ENCODE assay signal across 15 mouse cellular contexts in genomic region chr8:110775316-110775715, GRCm38 (mm10). TPM values are rescaled to one million over a fixed set of nuclear protein-coding genes. Genes with fewer than 3 reads are reported as not detected.
A peak's percentile ranks its signal among the peaks of the same experiment; 100 is the strongest.
DNase-seq lines count a peak whose midpoint lies in the region; ATAC-seq and TF ChIP-seq lines count a peak whose summit lies in the region.
"Had no signal": no experiment of that assay in that cellular context is flagged by ENCODE, and none has a peak within 500 bp of the region (broad histone marks: within the 10 kb centered on the region; RNA-seq: fewer than 3 reads in every experiment).

No protein-coding gene starts in this region.

- no peak overlapping the region for H3K27ac ChIP-seq in left cerebral cortex, adult 2 months
- H3K27ac ChIP-seq in hindbrain, embryonic 13.5 days, result no peak overlapping the region
- H3K27ac ChIP-seq: forebrain, embryonic 10.5 days; lung, embryonic 15.5 days; midbrain, embryonic 12.5 days had no signal

- no peaks in the 10 kb centered on the region for H3K36me3 ChIP-seq in hindbrain, embryonic 13.5 days
- H3K36me3 ChIP-seq: forebrain, embryonic 10.5 days; heart, embryonic 12.5 days; lung, embryonic 15.5 days; midbrain, embryonic 12.5 days had no signal

- DNase-seq in left cerebral cortex, adult 2 months (ENCODE audit: extremely low spot score in 1 of 2, low spot score in 2 of 2), result no peak
- no peak for DNase-seq in left cerebral cortex, adult 11 months (ENCODE audit: low spot score)
- peak; percentile 52 for DNase-seq in thymus, postnatal 4 days
- DNase-seq in thymus, adult 18-20 months, result no peak
- peak; percentile 76 for DNase-seq in ZHBTc4 (ENCODE audit: low read depth, low spot score)
- DNase-seq in testis, postnatal 14 days (ENCODE audit: low spot score), result peak; percentile 41
- no peak for DNase-seq in adrenal gland, adult (ENCODE audit: inconsistent age in 2 of 2, low spot score in 1 of 2)
- DNase-seq: cerebellum, adult 9-10 months; kidney, postnatal 25 days; right cerebral cortex, postnatal 14 days had no signal

- peak; percentile 51 for TF ChIP-seq CTCF in left cerebral cortex, adult 2 months (IDR thresholded peaks at IDR 0.05)

- no peak overlapping the region for H3K4me3 ChIP-seq in left cerebral cortex, adult 2 months
- no peak overlapping the region for H3K4me3 ChIP-seq in hindbrain, embryonic 13.5 days
- H3K4me3 ChIP-seq: forebrain, embryonic 10.5 days; heart, embryonic 12.5 days; lung, embryonic 15.5 days; midbrain, embryonic 12.5 days had no signal

- 0 out of 2 replicates have a peak, but pooled peaks cover 2% of the 10 kb centered on the region for H3K27me3 ChIP-seq in hindbrain, embryonic 13.5 days
- H3K27me3 ChIP-seq: heart, embryonic 12.5 days; lung, embryonic 15.5 days; midbrain, embryonic 12.5 days had no signal

- H3K9me3 ChIP-seq in hindbrain, embryonic 13.5 days, result no peaks in the 10 kb centered on the region
- H3K9me3 ChIP-seq: forebrain, embryonic 10.5 days; heart, embryonic 12.5 days; lung, embryonic 15.5 days had no signal

- 77% methylated on average over 8 of the region's 8 CpGs for WGBS in hindbrain, embryonic 13.5 days

- H3K9ac ChIP-seq in hindbrain, embryonic 13.5 days, result no peak overlapping the region
- H3K9ac ChIP-seq: heart, embryonic 12.5 days; lung, embryonic 15.5 days; midbrain, embryonic 12.5 days had no signal

- no peak for ATAC-seq in hindbrain, embryonic 13.5 days (ENCODE audit: low FRiP score)

- intact Hi-C loops in left cerebral cortex, adult 2 months (cut with DNase I), result no loop called here

- H3K4me1 ChIP-seq in hindbrain, embryonic 13.5 days (replicated peaks), result no peaks in the 10 kb centered on the region
- H3K4me1 ChIP-seq: forebrain, embryonic 10.5 days; midbrain, embryonic 12.5 days had no signal

- no peak overlapping the region for H3K4me2 ChIP-seq in hindbrain, embryonic 13.5 days
- H3K4me2 ChIP-seq: heart, embryonic 12.5 days; lung, embryonic 15.5 days; midbrain, embryonic 12.5 days had no signal

RNA-seq across cellular contexts. Expression of gene Il34, which starts 30.4 kb away (rescaled TPM):
- 100 to 1,000 TPM; 103 TPM for total RNA-seq in left cerebral cortex, adult 2 months (2021)
- polyA plus RNA-seq in hindbrain, embryonic 13.5 days (2015; fragmentation: Nextera tagmentation; extraction: Ambion mirVana), result 2.7 and 2.8 TPM in 2 replicates

RNA-seq across cellular contexts. Expression of gene Mtss1l, which starts 54.0 kb away (rescaled TPM):
- 100 to 1,000 TPM; 207 to 234 TPM for total RNA-seq in left cerebral cortex, adult 2 months (2021)
- polyA plus RNA-seq in hindbrain, embryonic 13.5 days (2015; fragmentation: Nextera tagmentation; extraction: Ambion mirVana), result 19.0 and 20.4 TPM in 2 replicates

Comparison
In these comparisons a context has a peak if more than half of its experiments do, and no peak if none do; other contexts are left out.
1. DNase-seq: peak in thymus, postnatal 4 days (single experiment), ZHBTc4 (single experiment) and testis, postnatal 14 days (single experiment); none in left cerebral cortex, adult 2 months (0 of 2), left cerebral cortex, adult 11 months (single experiment), thymus, adult 18-20 months (0 of 2) and adrenal gland, adult (0 of 2).